Mouse (Mus musculus) heart, postnatal 14 days (tissue): ENCODE measurements around the gene Pmepa1. TPM values are rescaled to one million over a fixed set of nuclear protein-coding genes. Genes with fewer than 3 reads are reported as not detected.

Experiments
- DNase-seq, 2 experiments: peaks; one replicate each; pipeline ENCODE4 v3.0.0; 2021 to 2022
- intact Hi-C: fragments of 180-260 bp; cut with DNase I; formaldehyde crosslinking; loops from one replicate; pipeline ENCODE4 v1.15.1; 2025
- total RNA-seq, 2 experiments: library from RNA; stranded (reverse); gene quantifications; 2 replicates each; pipeline ENCODE4 v1.2.3; 2021

Gene Pmepa1
- total RNA-seq, 2 experiments from 2014 or later, result 32.4 to 32.5 TPM

- intact Hi-C loops, result no loop called here
- DNase-seq, result no peak
Observed at GRCm38 (mm10) chr2:173205563-173206099, 70.7 kb downstream of the Pmepa1 start.

DNA sequence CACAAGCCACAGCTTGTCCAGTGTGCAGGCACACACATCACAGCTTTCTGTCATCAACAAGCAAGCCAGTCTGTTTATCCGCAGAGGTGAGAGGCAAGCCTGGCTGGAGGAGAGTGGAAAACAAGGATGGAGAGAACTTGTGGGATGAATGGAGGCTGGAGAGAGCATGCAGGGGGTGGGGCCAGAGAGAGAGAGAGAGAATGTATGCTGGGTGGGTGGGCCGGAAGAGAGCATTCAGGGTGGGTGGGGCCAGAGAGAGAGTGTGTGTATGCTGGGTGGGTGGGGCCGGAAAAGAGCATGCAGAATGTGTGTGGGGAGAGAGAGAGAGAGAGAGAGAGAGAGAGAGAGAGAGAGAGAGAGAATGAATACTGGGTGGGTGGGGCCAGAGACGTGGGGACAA lies 71.7 kb downstream of the Pmepa1 start:
- intact Hi-C loops, result no loop called here
- DNase-seq, result no peak

DNA sequence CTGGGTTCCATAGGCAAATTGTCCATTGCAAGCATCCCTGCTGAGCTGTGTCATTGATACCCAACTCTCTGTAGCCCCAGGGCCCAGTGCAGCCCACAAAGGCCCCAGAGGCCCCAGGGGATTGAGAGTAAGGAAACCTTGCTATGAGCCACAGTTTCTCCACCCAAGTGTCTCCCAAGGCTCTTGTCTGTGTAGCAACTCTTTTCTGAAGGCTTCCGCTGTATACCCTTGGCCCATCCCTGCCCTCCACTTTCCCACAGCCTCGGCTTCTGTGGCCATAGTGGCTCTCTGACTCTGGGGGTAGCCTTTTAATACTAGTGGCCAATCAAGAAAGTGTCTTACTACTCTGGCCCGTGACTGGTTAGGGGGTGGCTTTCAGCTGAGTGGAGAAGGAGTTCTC lies 72.6 kb downstream of the Pmepa1 start:
- DNase-seq, result no peak
- intact Hi-C loops, result no loop called here

- no peak for DNase-seq
- intact Hi-C loops, result no loop called here
Observed at GRCm38 (mm10) chr2:173202924-173203689, 73.2 kb downstream of the Pmepa1 start.

DNA sequence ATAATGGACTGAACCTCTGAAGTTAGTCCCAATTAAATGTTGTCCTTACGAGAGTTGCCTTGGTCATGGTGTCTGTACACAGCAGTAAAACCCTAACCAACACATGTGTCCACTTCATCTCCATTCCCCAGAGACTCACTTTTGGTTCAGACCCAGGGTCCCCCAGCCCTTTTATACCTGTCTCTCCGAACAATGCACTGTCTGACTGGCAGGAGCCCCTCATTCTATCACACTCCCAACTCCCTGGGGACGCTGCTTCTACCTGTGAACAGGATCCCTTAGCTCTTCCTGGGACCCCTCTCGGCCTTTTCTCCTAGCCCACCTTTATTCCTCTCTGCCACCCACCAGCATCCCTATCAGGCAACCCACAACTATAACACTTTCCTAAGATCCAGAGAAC lies 81.5 kb downstream of the Pmepa1 start:
- DNase-seq, result no peak
- intact Hi-C loops, result no loop called here

DNA sequence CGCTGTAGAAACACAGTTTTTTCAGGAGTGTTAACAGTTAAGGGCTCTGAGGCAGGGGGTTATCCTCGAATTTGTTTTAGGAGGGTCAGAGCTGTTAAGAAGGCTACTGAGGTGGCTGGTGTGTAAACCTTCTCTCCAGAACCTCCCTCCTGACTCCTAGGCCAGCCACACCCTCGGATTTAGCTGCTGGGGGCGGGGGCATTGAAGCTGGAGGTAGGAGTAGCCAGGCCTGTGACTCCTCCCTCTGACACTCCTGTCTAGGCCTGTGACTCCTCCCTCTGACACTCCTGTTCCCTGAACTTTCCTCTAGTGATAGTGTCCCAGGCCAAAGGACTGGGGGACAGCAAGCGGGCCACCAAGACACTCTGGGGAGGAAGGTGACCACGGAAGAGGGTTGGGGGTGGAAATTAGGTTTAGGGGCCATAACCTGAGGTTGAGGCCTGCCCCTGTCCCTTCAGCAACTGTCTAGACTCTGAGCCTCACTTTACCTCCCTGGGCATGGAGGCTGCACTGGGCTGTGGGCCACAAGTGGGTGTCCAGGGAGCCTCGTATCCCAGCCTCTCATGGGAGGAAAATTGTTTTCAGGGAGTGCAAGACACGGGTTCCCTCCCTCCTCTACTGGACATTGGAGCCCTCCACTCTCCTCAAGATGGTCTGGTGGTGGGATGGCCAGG lies 89.0 kb downstream of the Pmepa1 start:
- DNase-seq, result no peak
- intact Hi-C loops, result loop anchor here (10.0 kb wide), 2 partner anchors 1097 to 1717 kb away; partner anchors contain the start of gene Gnas

- DNase-seq, result peak; percentile 88 to 93
- intact Hi-C loops, result loop anchor here (1.0 to 10.0 kb wide), 4 partner anchors 360 to 1719 kb away; partner anchors contain the start of gene Gnas
Observed at GRCm38 (mm10) chr2:173186047-173186943, 90.0 kb downstream of the Pmepa1 start.

DNA sequence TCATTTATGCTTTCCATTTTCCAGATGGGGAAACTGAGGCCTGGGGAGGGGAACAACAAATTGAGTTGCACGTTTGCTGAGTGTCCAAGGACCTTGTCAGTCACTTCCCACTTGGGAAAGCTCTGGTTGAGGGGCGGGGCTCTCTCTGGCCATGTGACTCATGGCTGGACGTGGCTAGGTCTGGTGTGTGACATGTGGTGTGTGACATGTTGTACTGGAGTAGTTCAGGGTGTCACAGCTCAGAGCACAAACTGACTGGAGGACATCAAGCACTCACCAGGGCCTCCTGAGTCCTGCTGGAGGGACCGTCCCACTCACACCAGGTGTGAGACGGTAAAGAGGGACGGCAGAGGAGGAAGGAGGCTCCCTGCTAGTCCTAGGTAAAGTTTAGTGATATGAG lies 91.1 kb downstream of the Pmepa1 start:
- intact Hi-C loops, result loop anchor here (10.0 kb wide), 2 partner anchors 1100 to 1720 kb away; partner anchors contain the start of gene Gnas
- no peak for DNase-seq

DNA sequence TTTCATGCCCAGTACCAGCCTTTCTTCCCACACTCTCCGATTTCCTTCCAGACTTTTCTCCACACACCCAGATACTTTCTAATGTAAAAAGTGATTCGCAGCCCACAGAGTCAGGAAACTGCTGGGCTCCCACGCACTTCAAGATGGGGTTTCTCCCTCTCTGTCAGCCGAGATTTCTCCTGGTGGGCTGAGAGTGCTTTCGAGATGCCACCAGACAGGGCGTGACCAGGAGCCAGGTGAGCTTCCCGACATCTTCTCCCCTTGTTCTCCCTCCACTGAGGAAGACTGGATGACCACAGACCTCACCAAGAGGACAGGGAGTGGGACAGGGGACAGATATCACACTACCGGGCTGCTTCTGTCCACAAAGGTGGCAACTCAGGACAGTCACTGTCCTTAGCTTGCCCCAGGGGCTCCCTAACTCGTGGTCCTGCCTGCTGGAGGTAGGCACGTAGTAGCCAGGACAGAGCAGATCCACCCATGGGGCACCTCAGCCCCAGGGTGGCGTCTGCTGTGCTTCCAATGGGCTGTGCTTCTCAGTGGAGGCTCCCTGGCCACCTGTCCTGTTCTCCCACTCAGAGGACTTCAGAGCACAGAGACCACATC lies 91.8 kb downstream of the Pmepa1 start:
- intact Hi-C loops, result loop anchor here (1.0 to 10.0 kb wide), 4 partner anchors 21 to 1720 kb away; partner anchors contain the start of gene Gnas
- DNase-seq, result no peak

GRCm38 (mm10) chr2:173183836-173184460 lies 92.4 kb downstream of the Pmepa1 start:
- peak; percentile 67 to 82 for DNase-seq
- intact Hi-C loops, result loop anchor here (1.0 to 10.0 kb wide), 4 partner anchors 21 to 1721 kb away; partner anchors contain the start of gene Gnas

GRCm38 (mm10) chr2:173183311-173183710 lies 93.0 kb downstream of the Pmepa1 start:
- intact Hi-C loops, result loop anchor here (10.0 kb wide), 2 partner anchors 1101 to 1721 kb away; partner anchors contain the start of gene Gnas
- DNase-seq, result no peak

DNA sequence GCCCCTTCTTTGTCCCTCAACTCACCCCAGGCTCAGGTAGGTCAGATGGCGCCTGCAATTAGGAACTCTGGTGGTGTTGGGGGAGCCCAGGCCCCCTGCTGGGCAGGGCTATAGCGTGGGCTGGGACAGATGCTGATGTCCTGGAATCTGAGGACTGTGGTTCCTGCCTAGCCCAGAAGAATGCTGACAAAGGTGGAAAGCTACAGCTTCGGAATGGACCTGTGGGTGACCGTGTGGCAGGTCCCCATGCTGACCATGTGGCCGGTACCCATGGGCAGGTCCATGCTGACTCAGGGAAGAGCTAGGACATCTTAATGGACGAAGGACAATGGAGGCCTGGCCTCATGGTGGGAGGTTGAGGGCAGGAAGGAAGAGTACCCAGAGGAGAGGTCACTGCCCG lies 93.5 kb downstream of the Pmepa1 start:
- intact Hi-C loops, result loop anchor here (10.0 kb wide), 2 partner anchors 1102 to 1722 kb away; partner anchors contain the start of gene Gnas

DNA sequence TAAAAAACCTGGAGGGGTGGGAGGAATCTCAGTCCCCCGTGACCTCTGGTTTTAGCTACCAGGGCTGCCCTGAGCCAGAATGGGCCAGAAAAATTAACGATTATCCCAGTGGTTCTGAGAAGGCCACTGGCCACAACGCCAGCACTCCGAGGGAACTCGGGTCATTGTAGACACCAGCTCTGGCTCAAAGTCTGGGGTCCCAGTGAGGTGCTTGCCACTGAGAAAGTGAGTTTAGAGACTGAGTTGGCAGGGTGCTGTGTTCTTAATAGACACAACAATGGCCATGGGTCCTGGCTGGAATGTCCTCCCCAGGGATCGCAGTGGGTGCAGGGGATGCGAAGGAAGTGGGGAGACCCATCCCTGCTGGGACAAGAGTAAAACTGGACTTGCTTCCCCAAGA lies 94.4 kb downstream of the Pmepa1 start:
- no peak for DNase-seq
- intact Hi-C loops, result loop anchor here (2.0 to 10.0 kb wide), 3 partner anchors 17 to 1723 kb away; partner anchors contain the start of gene Gnas

More for the DNA sequence above, 93.5 kb downstream of the Pmepa1 start:
- DNase-seq, result no peak

- no peak for DNase-seq
- intact Hi-C loops, result loop anchor here (2.0 to 10.0 kb wide), 3 partner anchors 17 to 1723 kb away; partner anchors contain the start of gene Gnas
Observed at GRCm38 (mm10) chr2:173181486-173181885, 94.8 kb downstream of the Pmepa1 start.

- intact Hi-C loops, result loop anchor here (2.0 to 10.0 kb wide), 3 partner anchors 16 to 1724 kb away; partner anchors contain the start of gene Gnas
- DNase-seq, result no peak
Observed at GRCm38 (mm10) chr2:173180721-173181388, 95.5 kb downstream of the Pmepa1 start.

- intact Hi-C loops, result loop anchor here (2.0 to 10.0 kb wide), 3 partner anchors 15 to 1725 kb away; partner anchors contain the start of gene Gnas
Observed at GRCm38 (mm10) chr2:173180026-173180425, 96.3 kb downstream of the Pmepa1 start.

GRCm38 (mm10) chr2:173179046-173179445 lies 97.3 kb downstream of the Pmepa1 start:
- intact Hi-C loops, result no loop called here
- DNase-seq, result no peak

More at GRCm38 (mm10) chr2:173180026-173180425, 96.3 kb downstream of the Pmepa1 start:
- no peak for DNase-seq

GRCm38 (mm10) chr2:173177951-173178350 lies 98.4 kb downstream of the Pmepa1 start:
- intact Hi-C loops, result no loop called here
- no peak for DNase-seq
